Mouse (Mus musculus): ENCODE measurements at regions not wholly inside any gene's neighbourhood (a gene's known extent, or its start where the extent isn't known, plus 50 kb on each side); places are given as distances from the start of the nearest gene placed in this dataset.

- no peak overlapping the region for H3K27ac ChIP-seq
- no peak overlapping the region for H3K4me3 ChIP-seq
- no peak for DNase-seq (ENCODE audit: extremely low spot score, low spot score)
- no peaks in the 10 kb centered on the region for H3K9me3 ChIP-seq
- no peaks in the 10 kb centered on the region for H3K4me1 ChIP-seq
- H3K36me3 ChIP-seq (replicated peaks), result no peaks in the 10 kb centered on the region
- WGBS, result 89% methylated on average over 5 of the region's 5 CpGs
- H3K27me3 ChIP-seq (ENCODE audit: poor library complexity, severe bottlenecking), result no peaks in the 10 kb centered on the region
Measured at GRCm38 (mm10) chr15:54117967-54118538, 233.3 kb downstream of the Gm7489 start.

GRCm38 (mm10) chr15:54120456-54120855 lies 235.8 kb downstream of the Gm7489 start:
- DNase-seq (ENCODE audit: extremely low spot score, low spot score), result no peak
- Histone ChIP-seq H3K9me3 (no peaks in the 10 kb centered on the region), H3K4me1 (no peaks in the 10 kb centered on the region), H3K36me3 (replicated peaks) (no peaks in the 10 kb centered on the region), H3K27ac (no peak overlapping the region), H3K27me3 (ENCODE audit: poor library complexity, severe bottlenecking) (no peaks in the 10 kb centered on the region), H3K4me3 (no peak overlapping the region)
- 91% methylated on average over 3 of the region's 3 CpGs for WGBS

GRCm38 (mm10) chr15:54164350-54164749 lies 279.6 kb downstream of the Gm7489 start:
- Histone ChIP-seq H3K27ac (no peak overlapping the region), H3K36me3 (replicated peaks) (no peaks in the 10 kb centered on the region), H3K4me3 (no peak overlapping the region), H3K27me3 (ENCODE audit: poor library complexity, severe bottlenecking) (no peaks in the 10 kb centered on the region), H3K4me1 (0 out of 2 replicates have a peak, but pooled peaks cover 3% of the 10 kb centered on the region), H3K9me3 (no peaks in the 10 kb centered on the region)
- DNase-seq (ENCODE audit: extremely low spot score, low spot score), result no peak
- 91% methylated on average over 1 of the region's 1 CpGs for WGBS

- Histone ChIP-seq H3K4me1 (0 out of 2 replicates have a peak, but pooled peaks cover 3% of the 10 kb centered on the region), H3K4me3 (no peak overlapping the region), H3K36me3 (replicated peaks) (no peaks in the 10 kb centered on the region), H3K27me3 (ENCODE audit: poor library complexity, severe bottlenecking) (no peaks in the 10 kb centered on the region), H3K27ac (no peak overlapping the region), H3K9me3 (no peaks in the 10 kb centered on the region)
- no peak for DNase-seq (ENCODE audit: extremely low spot score, low spot score)
- WGBS, result 73% methylated on average over 3 of the region's 3 CpGs
Measured at GRCm38 (mm10) chr15:54167842-54168361, 283.2 kb downstream of the Gm7489 start.

- DNase-seq (ENCODE audit: extremely low spot score, low spot score), result no peak
- H3K4me3 ChIP-seq, result no peak overlapping the region
- H3K4me1 ChIP-seq, result no peaks in the 10 kb centered on the region
- 76% methylated on average over 2 of the region's 2 CpGs for WGBS
- H3K27ac ChIP-seq, result no peak overlapping the region
- H3K36me3 ChIP-seq (replicated peaks), result no peaks in the 10 kb centered on the region
- H3K9me3 ChIP-seq, result no peaks in the 10 kb centered on the region
- H3K27me3 ChIP-seq (ENCODE audit: poor library complexity, severe bottlenecking), result no peaks in the 10 kb centered on the region
Measured at GRCm38 (mm10) chr15:54177221-54177620, 292.5 kb downstream of the Gm7489 start.

- DNase-seq (ENCODE audit: extremely low spot score, low spot score), result no peak
- no peak overlapping the region for H3K4me3 ChIP-seq
- no peaks in the 10 kb centered on the region for H3K27me3 ChIP-seq (ENCODE audit: poor library complexity, severe bottlenecking)
- H3K9me3 ChIP-seq, result no peaks in the 10 kb centered on the region
- 93% methylated on average over 3 of the region's 3 CpGs for WGBS
- H3K36me3 ChIP-seq (replicated peaks), result no peaks in the 10 kb centered on the region
- H3K27ac ChIP-seq, result no peak overlapping the region
- no peaks in the 10 kb centered on the region for H3K4me1 ChIP-seq
Measured at GRCm38 (mm10) chr15:54177791-54178190, 293.1 kb downstream of the Gm7489 start.
